Mouse (Mus musculus): Measurements from ENCODE around the gene 1700016C15Rik. TPM values are rescaled to one million over a fixed set of nuclear protein-coding genes. Genes with fewer than 3 reads are reported as not detected.
A peak's percentile ranks its signal among the peaks of the same experiment; 100 is the strongest.

1700016C15Rik gene
- polyA plus RNA-seq, 1 experiment, result 0.14 TPM

DNA sequence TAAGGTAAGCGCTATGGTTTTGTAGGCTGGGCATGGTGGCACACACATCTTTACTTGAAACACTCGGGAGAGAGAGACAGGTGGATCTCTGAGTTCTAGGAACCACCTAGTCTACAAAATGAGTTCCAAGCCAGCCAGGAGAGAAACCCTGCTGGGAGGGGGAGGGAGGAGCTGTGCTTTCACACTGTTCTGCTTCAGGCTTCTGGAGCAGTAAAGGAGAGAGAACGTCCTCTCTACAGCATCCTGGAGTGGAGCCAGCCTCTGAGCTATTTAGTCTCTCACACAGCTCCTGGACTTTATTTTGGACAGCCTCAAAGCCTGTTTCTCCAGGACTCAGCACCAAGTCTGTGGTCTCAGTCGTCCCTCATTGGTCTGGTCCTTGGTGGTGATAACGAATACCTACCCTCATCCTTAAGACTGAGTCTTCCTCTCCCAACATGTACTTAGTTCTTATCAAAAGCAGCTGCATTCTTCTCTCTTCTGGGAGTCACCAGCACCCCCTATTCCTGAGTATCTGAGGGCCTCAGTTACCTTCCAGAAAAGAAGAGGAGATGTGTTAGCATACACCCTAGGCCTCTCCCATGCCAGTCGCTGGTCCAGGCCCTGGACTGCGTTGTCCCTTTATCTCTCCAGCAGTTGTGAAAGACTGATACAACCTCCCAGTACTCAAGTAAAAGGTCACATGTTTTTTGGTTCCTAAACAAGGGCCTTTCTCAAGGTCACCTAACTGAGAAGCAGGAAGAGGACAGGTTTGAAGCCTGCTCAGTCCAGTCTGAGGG, 12.4 kb upstream of the 1700016C15Rik start:
- DNase-seq (ENCODE audit: low spot score), result no peak

DNA sequence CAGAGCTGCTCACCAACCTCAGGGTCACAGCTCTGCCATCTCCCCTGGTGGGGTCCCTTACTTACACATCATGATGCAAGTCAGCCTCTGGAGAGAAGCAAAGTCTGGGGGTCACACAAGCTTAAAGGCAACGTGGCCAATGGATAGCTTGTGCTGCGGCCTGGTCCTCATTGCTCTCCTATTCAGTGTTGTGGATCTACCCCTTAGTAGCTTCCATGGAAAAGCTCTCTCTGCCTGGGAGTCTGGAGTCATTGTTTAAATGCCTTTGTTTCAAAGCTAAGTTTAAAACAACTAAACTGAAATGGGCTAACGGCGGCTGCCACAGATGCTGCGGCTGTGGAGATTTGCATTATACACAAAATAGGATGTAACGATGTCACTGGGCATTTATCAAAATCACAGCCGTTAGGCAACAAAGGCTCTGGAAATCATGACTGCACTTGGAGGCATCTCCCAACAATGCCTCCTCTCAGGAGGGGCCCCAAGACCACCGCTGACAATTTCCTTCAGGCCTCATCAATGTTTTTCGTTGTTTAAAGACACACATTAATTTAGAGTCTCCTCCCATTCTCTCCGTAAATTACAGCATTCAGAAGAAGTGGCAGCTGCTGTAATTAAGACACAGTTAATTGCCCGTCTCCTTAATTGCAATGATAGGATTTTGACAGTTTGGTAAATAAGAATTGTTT, 11.1 kb upstream of the 1700016C15Rik start:
- DNase-seq (ENCODE audit: low spot score), result no peak

DNA sequence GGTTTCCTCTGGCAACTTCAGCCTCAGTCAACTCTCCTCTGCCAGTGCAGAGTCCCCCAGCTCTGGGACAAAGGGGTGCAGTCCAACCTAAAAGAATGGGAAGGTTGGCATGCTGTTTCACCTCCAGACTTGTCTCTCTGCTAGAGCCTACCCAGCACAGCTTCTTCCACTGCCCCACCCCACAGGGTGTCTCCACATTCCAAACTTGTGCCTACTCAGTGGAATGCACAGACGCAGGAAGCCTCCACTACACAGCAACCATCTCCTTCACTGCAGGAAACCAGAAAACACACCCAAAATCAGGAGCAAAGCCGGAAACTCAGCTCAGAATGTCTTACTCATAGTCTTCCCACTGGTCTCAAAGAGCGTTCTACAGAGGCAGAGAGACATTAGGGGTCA, 10.6 kb upstream of the 1700016C15Rik start:
- DNase-seq (ENCODE audit: low spot score), result no peak

DNA sequence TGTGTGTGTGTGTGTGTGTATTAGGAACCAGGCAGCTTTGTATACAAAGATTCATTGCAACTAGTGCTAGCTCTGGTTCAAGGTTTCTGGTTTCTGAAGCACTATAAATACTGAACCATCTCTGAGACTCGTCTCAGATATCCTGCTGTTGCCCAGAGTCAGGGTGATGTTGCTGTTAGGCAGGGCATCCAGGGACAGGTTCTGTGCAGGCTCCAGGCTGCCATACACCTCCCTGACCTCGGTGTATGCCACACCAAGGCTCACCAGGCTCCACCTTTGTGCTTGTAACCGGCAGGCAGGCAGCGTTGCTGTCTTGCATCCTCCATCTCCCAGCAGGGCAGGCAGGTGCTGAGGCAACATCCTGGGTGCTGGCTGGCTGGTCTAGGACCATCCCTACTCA, 5.8 kb upstream of the 1700016C15Rik start:
- no peak for DNase-seq (ENCODE audit: low spot score)

DNA sequence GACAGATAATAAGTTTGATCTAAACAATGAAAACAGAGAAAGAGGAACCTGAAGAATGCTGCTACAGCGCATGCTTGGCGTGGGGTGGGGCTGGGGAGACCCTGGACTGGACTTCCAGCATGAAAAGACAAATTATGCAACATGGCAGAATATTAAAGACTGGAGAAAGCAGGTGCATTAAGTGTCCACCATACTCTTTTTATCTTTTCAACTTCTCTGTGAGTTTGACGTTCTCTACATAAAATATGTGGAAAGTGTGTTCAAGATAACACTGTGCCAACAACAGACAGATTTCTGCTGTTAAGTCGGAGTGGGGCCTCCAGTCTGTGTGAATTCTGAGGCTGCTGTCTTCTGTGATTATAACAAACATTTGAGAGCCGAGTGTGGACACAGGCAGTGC, 2.7 kb upstream of the 1700016C15Rik start:
- no peak for DNase-seq (ENCODE audit: low spot score)

DNA sequence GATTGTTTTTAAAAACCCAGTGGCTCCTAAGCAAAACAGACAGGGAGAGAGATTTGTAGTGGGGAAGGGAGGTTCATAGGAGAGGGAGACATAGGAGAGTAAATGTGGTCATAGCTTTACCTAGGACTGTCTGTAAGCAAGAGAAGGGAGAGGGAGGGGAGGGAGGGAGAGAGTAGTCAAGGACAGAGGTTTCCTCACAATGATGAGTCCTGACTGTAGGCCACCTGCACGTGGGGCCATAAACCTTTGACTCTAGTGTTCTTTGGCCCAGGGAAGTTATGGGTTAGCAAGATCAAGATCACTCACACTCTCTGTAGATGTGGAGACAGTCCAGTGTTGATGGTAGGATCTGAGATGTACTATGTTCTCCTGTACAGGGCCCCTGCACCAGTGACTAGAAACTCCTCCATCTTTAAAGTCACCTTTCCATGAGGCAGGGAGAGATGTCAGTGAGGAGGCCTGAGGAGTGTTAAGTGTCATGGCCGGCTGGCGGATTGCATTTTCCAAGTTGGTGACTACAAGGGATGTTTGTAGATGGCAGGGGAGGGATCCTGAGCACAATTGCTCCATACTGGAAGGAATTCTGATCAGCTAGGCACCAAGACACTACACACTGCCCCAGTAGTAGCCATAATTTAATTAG, 1.6 kb upstream of the 1700016C15Rik start:
- no peak for DNase-seq (ENCODE audit: low spot score)

DNA sequence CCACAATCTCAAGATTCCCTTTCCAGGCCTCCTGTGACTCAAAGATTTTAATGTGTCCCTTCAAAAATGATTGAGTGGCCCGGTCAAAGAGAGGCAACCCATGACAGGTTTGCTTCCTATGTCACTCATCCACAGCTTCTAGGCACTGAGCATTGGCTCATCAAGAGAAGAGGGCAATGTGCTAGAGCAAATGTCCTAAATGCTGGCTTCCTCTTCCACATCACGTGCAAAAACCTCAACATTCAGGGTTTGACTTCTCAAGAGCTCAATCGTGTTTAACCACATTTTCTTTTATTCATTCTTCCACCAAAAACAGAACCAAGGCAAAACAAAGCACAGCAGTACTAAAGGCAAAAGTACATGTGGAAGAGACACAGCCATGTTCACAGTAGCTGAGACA, 2.4 kb downstream of the 1700016C15Rik start:
- DNase-seq (ENCODE audit: low spot score), result no peak

DNA sequence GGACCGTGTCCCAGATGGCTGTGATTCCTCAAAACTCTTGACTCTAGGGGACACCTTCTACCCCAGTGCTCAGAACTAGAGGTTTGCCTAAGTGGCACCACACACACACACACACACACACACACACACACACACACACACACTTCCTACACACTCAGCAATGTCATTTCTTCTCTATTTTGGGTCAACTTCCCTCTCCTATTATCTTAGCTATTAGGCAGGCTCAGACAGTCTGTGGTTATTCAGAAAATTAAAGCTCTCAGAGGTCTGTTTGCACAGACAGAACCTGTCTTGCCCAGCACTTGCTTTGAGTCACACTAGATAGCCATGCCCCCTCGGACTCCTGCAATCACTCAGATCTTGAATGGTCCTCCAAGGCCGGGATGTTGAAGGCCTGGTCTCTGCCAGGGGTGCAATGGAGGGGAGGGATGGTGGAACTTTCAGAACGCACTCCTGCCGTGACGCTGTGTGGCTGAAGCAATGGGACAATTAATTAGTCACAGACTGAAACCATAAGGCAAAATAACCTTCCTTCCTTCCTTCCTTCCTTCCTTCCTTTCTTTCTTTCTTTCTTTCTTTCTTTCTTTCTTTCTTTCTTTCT, 8.0 kb downstream of the 1700016C15Rik start:
- no peak for DNase-seq (ENCODE audit: low spot score)

DNA sequence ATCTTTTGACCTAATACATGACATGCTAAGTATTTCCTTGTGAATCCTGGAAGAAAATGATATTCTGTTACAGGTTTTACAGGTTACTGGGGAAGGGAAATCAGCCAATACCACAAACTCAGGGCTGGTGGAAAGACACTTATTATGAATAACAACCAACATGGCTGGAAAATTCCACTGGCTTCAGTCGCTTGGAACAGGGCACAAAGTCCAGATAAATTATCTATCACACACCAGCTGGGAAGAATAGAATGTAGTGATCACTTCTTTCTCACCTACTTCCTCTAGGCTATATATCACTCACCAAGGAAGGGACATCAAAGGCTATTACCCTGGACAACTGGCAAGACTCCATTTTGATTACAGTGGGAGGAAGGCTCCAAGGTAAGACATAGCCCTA, 11.1 kb downstream of the 1700016C15Rik start:
- DNase-seq (ENCODE audit: low spot score), result no peak

DNA sequence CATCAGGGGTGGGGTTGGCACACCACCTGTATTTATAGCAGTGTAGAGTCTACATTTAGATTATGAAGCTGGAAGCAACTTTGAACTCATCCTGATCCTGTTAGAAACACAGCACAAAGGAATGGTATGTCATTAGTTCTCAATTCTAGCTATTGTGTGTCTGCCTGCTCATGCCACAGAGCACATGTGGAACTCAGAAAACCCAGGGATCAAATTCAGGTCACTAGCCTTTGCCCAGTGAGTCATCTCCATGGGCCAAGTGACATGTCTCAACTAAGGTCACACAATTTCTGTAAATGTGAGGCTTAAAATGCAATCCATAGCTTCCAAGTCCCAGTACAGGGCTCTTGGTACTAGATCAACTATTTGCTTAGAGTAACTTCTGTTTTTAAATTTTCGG, 12.5 kb downstream of the 1700016C15Rik start:
- DNase-seq (ENCODE audit: low spot score), result no peak

DNA sequence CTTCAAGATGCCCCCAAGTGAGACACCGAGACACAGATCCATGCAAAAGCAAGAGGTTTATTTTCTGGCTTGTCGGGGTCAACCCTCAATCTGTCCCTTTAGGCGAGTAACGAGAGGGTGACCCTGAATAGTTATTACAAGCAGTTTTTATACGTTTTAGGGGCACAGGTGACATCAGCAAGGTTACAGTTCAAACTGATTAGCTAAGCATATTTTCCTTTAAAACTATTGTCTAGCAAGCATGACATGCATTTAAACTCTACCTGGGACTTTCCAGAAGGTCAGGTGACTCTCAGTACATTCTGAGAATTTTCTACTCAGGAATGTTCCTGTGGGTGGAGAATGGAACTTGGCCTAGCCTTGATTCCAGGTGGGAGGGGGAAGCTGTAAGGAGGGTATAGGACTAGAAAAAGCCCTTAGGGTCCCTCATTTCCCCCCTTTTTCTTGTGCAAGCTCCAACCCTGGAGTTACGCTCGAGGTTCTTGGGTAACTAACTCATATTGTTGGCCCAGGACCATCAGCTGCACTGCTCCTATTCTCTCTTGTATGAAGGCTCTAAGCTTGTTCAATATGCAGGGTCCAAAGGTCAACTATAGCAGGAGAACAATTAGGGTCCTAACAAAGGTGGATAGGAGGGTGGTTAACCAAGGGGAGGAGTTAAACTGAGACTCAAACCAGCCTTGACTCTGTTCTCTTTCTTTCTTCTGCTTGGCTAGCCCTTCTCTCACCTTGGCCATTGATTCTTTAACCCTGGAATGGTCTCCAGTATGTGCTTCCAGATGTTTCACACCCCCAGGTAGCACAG, 15.1 kb downstream of the 1700016C15Rik start:
- DNase-seq (ENCODE audit: low spot score), result no peak

DNA sequence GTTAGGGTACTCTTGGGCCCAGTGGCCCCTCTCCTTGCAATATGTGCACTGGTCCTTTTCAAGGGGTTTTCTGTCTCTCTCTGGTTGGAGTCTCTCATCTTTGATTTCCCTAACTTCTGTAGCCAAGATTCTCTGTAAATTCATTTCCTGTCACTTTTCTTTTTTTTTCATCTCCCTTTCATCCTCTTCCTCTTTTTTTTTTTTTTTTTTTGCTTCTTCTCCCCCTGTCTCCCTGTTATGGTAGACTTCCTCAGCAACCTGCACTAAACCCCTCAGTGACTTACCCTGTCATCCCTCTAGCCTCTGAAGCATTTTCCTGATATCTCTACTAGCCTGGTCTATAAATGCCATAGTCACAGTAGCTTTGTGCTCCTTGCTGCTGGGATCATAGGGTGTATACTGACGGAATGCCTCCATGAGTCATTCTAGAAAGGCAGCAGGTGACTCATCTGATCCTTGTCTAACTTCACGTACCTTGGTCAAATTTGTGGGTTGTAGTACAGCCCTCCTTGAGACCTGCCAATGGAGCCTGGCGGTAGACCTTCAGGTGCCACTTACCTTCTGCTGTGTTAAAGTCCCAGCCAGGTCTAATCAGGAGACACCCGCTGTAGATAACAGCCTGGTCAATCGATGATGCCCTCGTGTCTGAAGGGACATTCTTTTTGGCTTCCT, 18.4 kb downstream of the 1700016C15Rik start:
- DNase-seq (ENCODE audit: low spot score), result no peak

DNA sequence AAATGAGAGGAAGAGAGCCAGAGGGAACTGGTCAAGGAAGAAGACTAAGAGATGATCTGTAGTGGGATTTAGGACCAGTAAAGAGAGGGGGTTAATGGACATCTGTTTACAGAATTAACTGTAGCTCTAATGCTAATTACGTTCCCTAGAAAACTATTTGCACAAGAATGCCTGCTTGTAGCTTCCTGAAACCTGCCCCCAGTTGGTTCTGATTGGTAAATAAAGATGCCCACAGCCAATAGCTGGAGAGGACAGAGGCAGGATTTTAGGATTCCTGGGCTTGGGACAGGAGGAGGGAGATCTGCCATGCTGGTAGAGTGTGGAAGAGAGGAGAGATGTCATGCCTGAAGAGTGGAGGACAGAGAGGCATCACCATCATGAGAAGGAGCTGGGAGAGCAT, 23.9 kb downstream of the 1700016C15Rik start:
- no peak for DNase-seq (ENCODE audit: low spot score)

DNA sequence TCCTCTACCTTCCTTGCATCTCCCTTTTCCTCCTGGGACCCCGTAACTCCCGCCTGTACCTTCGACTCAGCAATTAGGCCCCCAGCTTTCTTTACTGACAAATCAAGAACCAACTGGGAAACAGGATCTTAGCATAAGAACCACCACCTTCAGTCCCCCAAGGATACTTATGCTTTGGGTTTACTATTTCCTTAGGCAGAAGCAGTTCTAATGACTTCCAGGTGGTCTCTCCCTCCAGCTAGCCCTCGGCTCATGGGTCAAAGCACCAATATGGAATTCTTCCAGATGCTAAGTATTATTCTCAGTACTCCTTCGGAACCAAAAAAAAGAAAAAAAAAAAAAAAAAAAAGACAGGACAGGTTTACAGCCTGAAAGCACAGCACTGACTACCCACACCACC, 27.6 kb downstream of the 1700016C15Rik start:
- no peak for DNase-seq (ENCODE audit: low spot score)

DNA sequence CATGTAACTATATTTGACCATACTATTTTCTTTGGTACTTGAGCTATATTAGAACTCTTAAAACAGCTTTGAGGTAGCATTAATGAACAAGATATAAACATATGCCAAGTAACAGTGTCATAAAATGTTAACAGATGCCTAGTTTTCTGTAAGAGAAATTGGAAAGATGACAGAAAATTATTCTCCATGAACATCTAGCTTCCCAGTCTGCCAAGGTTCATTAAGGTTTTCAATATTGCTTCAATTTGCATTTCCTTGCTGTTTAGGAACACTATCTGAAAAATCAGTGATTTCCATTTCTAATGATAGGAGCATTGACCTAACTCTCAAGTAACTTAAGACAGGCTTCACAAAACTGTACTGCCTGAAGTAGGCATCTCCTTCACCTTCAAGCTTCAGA, 39.3 kb downstream of the 1700016C15Rik start:
- no peak for DNase-seq (ENCODE audit: low spot score)

DNA sequence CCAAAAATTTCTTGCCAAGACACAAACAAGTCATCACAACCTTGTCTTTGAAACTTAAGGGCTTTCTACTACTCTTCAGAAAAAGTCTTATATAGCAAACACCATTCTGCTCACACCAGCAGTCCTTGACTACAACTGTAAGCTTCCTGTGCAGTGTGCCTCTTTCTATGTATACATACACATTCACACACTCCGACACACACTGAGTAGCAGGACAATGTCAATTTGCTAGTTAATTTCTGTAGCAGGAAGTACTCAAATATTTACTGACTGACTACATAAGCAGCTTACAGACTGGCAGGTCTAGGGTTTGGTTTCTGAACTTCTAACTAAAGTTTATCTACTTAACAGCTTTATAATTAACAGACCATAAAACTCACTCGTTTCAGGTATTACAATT, 47.8 kb downstream of the 1700016C15Rik start:
- no peak for DNase-seq (ENCODE audit: low spot score)

DNA sequence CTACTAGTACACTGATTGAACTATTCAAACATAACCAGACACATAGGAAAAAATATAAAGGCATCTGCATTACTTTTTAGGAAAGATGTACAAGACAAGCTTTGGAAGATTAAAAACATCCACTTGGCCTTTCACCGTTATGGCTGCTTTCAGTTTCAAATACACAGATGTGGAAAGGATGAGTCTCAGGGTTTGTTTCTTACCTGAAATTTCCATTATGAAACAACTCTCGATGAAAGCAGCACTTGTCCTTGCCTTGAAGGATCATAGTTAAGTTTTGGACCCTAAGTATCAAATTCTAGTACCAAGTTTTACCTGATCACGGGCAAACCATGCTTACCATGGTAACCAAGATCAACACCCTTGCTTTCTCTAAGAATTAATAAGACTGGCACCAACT, 63.2 kb downstream of the 1700016C15Rik start:
- DNase-seq (ENCODE audit: low spot score), result no peak

DNA sequence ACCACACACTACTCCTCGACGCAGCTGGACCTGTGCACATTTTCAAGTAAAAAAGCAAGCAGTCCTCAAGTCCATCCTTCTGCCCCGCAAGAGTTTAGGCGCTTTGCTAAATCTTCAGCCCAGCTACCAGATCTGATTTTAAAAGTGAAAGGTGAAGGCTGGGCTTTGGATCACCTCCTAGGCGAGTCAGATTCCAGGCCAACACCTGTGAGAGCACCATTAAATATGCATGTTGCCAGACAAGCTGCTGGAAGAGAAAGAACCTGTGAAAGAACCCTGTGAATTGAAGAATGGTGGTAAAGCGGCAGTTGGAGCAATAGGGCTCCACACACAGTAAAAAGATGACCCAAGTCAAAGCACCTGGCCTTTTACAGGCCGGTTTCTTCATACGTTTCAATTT, 65.3 kb downstream of the 1700016C15Rik start:
- no peak for DNase-seq (ENCODE audit: low spot score)

DNA sequence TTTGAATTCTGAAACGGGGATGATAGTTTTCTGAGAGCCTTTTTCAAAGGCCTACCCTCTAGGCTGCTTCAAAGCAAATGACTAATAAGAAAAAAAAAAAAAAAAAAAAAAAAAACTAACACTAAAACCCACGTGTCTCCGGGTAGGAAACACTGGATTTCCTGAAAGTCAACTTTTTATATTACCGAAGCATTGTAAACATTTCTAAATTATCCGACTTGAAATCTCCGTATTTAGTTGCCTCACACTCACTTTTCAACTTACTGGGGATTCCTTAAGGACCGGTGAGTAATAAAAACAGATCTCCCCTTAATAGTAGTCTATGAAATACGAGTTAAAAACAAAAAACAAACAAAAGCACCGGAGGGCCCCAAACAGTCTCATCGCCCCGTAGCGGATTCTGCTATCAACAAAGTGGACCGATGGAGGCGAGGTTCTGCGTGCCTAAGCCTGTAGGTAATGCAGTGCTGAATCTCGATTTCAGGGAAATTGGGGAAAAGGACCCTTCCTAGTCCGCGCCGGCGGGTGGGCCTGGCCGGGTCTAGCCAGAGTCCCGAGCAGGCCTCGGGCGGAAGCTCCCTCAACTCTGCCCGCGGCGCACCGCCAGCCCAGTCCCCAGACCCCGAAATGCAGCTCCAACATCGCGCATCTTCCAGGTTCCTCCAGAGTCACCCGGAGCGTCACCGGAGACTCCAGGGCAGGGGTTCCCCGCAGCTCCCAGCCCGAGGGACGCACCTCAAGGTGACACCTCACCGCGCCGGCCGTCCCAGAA, 66.0 kb downstream of the 1700016C15Rik start:
- DNase-seq (ENCODE audit: low spot score), result no peak

DNA sequence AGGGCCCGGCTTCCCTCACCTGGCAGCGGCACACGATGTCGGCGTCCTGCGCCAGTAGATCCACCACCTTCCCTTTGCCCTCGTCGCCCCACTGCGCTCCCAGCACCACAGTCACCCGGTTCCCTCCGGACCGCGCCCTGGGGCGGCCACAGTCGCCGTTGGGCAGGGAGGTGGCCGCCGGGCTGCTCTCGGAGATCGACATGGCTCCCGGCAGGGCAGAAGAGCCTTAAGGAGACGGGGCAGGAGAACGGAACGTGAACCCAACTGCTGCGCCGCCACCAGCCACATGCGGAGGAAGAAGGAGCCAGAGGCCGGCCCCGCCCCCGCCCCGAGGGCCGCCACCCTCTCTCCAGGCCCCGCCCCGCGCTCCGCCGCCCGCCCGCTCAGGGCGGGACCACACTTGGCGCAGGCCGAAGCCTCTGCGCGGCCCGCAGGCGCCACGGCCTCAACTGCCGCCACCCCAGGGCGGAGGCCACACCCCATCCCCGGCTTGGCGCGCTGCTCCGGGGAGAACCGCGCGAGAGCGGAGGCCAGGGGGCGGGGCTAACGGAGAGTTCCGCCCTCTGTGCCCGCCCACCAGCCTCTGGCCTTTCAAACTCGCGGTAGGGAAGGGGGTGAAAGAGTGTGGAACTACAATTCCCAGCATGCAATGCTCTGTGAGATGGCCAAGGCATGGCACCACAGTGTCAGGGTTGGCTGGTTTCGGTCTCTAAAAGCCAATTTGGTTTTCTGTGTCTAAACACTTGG, 66.8 kb downstream of the 1700016C15Rik start, which contains the start of gene Adss:
Adss (minus strand) TSS at position 319 of the 747 bp plus-strand sequence.
- DNase-seq (ENCODE audit: low spot score), result peak; percentile 98
